Mouse (Mus musculus) gastrocnemius, postnatal 25 days (tissue): ENCODE data around the gene Kbtbd6. TPM values are rescaled to one million over a fixed set of nuclear protein-coding genes. Genes with fewer than 3 reads are reported as not detected.

ENCODE experiments used
- DNase-seq: peaks from one replicate; pipeline ENCODE4 v3.0.0; 2022
- total RNA-seq, 2 experiments: library from RNA; stranded (reverse); gene quantifications; 1 replicate in 1 of 2; 2 replicates in 1 of 2; pipeline ENCODE4 v1.2.3; 2021

Kbtbd6 gene
- total RNA-seq, 2 experiments from 2014 or later = not detected

DNA sequence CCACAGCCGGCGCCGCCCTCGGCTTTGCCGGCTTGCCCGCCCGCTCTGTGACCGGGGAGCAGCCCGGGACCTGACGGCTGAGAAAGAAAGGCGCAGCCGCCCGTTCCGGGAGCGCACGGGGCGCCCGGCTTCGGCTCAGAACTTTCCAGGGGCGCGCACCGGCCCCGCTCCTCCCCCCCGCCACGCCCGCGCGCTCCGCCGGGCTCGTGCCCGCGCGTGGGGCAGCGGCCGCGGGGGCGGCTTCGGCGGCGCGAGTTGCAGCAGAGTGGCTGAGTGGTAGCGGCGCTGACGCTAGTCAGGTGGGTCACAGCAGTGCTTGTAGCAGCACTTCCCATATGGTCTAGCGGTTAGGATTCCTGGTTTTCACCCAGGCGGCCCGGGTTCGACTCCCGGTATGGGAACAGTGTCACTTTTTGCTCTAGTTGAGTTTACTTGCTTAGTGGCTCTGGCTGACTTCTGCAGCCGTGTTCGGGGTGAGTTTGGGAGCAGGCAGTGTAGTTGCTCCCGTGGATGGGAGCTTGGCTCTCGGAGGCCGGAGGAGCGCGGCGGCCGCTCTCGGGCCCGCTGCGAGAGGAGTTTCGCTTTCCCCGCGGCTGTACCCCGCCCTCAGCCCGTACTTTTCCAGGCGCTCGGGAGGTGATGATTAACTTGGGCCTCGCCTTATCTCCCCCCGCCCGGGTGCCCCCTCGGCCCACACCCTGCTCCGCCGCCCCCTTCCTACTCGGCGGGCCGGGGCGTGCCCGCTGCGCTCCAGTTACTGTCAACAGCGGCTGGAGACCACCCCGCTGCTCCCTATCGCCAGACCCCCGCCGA, 29.9 kb downstream of the Kbtbd6 start, which contains the start of gene Wbp4:
Wbp4 (minus strand) TSS at position 182 of the 813 bp plus-strand sequence.
- peak; percentile 88 for DNase-seq

DNA sequence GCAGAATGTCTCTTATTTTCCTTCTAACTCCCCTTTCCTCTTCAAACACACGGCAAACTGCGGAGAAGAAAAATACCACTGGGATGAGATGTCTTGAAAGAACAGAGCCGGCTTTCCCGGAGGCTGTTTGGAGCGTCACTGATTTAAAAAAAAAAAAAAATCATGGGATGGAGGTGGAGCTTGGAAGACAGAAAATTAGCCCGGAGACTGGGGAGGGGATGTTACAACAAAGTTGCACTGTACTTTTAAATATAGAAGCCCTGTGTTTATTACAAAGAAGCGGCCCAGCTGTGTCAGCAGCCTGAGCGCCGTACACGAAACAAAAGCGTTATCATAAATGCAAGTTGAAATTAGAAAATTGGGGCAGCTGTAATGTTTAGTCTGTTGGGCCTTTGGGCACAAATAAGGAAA, 30.6 kb downstream of the Kbtbd6 start:
- DNase-seq = peak; percentile 38

GRCm38 (mm10) chr14:79482747-79483355, 31.2 kb downstream of the Kbtbd6 start:
- no peak for DNase-seq

DNA sequence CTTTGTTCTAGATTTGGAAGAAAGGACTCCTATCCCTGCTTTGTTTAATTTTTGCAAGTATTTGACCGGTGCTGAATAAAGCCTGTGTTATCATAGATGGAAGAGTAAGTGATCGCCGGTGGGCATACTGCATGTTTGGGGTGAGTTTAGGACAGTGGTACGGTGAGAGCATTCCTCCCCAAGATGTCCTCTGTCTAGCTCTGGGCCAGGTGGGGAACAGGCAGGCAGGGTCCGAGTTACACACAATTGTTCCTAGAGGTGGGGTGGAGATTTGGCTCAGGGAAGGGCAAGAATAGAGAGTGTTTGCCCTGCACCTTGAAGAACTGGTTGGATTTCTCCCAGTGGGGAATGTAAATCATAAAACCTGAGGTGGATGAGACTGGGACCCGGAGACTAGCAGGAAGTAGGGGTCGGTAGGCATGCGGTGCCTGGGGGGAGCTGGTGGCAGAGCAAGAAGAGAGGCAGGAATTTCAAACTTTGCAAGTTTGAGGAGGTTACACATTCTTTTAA, 32.0 kb downstream of the Kbtbd6 start:
- no peak for DNase-seq

DNA sequence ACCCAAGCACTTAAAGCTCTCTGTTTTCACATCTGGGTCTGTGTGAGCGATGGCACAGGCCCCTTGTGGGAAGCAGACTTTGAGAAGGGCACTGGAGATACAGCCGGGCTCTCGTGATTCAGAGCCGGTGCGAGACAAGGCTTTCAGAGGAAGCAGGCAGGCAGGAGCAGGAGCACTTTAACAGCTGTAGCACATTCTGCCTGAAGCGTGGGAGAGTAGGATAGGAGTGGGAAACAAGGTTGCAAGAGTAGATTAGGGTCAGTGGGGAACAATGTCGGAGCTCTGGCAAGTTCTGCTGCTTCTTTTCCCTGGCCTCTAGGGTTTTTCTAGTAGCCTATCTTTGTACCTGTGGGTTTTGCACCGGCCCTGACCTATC, 35.0 kb downstream of the Kbtbd6 start:
- DNase-seq = no peak

GRCm38 (mm10) chr14:79486993-79487731, 35.5 kb downstream of the Kbtbd6 start:
- no peak for DNase-seq

GRCm38 (mm10) chr14:79488531-79488930, 36.9 kb downstream of the Kbtbd6 start:
- DNase-seq = peak; percentile 60

DNA sequence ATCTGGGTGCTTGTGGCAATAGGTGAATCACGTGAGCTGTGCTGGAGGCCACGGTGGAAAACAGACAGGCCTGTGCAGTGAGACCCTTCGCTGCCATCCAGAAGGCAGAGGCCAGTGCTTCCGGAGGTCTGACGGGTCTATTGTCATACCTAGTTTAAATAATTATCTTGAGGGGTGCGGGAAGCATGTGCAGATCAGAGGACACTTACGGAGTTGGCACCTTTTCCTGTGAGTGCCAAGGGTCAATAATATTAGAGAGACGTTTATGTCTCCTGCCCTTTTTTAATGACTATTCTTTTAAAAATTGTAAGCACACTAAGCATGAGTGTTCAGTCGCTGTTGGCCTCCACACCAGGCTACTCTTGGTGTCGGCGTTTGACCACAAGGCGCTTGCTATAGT, 37.5 kb downstream of the Kbtbd6 start:
- no peak for DNase-seq

- DNase-seq = no peak
Observed at GRCm38 (mm10) chr14:79490246-79490645, 38.6 kb downstream of the Kbtbd6 start.

DNA sequence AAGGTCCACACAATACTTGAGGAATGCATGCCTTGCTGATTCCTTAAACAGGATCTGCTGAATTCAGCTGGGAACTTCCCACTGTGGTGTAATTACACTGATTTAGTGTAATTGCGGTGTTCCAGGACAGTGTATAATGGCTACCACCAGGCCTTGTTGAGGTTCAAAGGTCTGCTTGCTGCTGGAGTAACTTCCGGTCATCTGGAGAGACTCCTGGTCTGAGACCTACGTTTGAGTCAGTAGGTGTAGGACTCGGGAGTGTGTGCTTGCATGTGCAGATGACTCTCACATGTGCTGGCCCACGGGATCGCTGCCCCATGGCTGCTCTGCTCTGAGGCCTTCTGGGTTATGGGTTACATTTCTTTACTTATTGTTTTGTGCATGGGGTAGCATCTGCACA, 42.7 kb downstream of the Kbtbd6 start:
- no peak for DNase-seq

- DNase-seq = no peak
Observed at GRCm38 (mm10) chr14:79499326-79499725, 47.7 kb downstream of the Kbtbd6 start.

DNA sequence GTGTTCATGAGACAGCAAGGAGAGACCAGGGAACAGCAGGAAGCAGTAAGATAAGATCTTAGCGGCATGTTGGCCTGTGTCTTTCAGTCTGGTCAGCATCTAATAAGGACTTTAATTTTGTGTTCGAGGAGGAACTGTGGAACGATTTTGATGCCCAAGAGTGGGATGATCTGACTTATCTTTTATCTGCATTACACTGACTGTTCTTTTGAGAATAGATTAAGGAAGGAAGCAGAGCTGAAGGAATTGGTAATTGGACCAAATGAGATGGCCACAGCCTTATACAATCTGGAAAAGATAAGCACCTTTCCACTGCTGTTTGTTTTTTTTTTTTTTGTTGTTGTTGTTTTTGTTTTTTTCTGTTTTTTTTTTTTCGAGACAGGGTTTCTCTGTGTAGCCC, 49.1 kb downstream of the Kbtbd6 start:
- no peak for DNase-seq

DNA sequence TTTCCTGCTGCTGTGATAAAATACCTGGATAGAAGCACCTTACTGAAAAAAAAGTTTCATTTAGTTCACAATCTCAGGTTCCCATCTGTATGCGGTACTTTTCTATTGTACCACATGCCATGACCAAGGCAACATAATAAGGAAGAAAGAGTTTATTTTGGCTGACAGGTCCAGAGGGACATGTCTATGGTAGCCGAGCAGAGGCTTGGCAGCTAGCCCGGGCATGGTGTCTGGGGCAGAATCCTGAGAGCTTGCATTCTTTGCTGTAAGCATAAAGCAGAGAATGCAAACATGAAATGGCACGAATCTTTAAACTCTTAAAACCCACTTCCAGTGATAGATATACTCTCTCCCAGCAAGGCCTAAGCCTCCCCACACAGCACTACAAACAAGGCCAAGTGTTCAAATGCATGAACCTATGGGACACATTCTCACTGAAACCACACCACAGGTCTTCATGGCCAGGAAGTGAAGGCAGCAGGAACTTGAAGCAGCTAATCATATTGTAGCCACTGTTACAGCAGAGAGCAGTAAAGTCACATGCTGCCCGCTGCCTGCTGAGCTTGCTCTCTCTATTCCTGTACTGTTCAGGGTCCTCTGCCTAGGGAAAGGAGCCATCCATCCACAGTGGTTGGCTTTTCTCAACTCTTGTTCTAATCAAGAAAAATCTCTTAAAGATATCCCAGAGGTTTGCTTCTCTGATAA, 51.9 kb downstream of the Kbtbd6 start:
- peak; percentile 24 for DNase-seq

Other genes with a start within 250 kb of the Kbtbd6 start
- not detected for gene Zfp957, start 204.5 kb upstream of the Kbtbd6 start, total RNA-seq
- gene Rgcc, start 150.2 kb upstream of the Kbtbd6 start, total RNA-seq = 10 to 100 TPM; 35.0 to 36.2 TPM
- gene Naa16, start 61.1 kb upstream of the Kbtbd6 start, total RNA-seq = 10 to 100 TPM; 16.3 to 19.3 TPM
- gene Mtrf1, start 54.1 kb upstream of the Kbtbd6 start, total RNA-seq = 1 to 10 TPM; 6.5 to 7.3 TPM
- 1 to 10 TPM; 5.5 to 7.5 TPM for gene Kbtbd7, start 25.3 kb upstream of the Kbtbd6 start, total RNA-seq
- 1 to 10 TPM; 4.7 to 5.5 TPM for gene Elf1, start 29.4 kb downstream of the Kbtbd6 start, total RNA-seq
- gene Wbp4, start 29.7 kb downstream of the Kbtbd6 start, total RNA-seq = 10 to 100 TPM; 20.0 to 21.2 TPM
- 10 to 100 TPM; 75.7 to 81.7 TPM for gene Sugt1, start 135.9 kb downstream of the Kbtbd6 start, total RNA-seq
- gene Cnmd, start 210.3 kb downstream of the Kbtbd6 start, total RNA-seq = 1 to 10 TPM in 1 of 2 experiments, under 1 TPM in 1; 0.62 to 1.5 TPM